Mouse (Mus musculus) neural tube, embryonic 11.5 days (tissue): ENCODE measurements at regions not wholly inside any gene's neighbourhood (a gene's known extent, or its start where the extent isn't known, plus 50 kb on each side); places are given as distances from the start of the nearest gene placed in this dataset.

Experiments
- ATAC-seq: fragments of 200-750 bp; cut with Nextera tagmentation; 2 replicates; pipeline ENCODE4 v1.8.0; 2017; ENCODE audit warnings: moderate number of reproducible peaks, mild to moderate bottlenecking, moderate TSS enrichment, moderate library complexity; ENCODE audit not compliant: insufficient read depth, low FRiP score, low TSS enrichment
- DNase-seq: peaks from one replicate; pipeline ENCODE4 v3.0.0-alpha.2; 2015; ENCODE audit warnings: low spot score
- H3K27ac ChIP-seq: fragments of 300-500 bp; sonication (generic); 2 replicates; pipeline ENCODE4 v1.5.1; 2014; ENCODE audit warnings: low read depth, mild to moderate bottlenecking, low read length
- H3K27me3 ChIP-seq: fragments of 300-500 bp; sonication (generic); 2 replicates; pipeline ENCODE4 v1.6.1; 2014; ENCODE audit warnings: mild to moderate bottlenecking, low read length, mixed read lengths; ENCODE audit not compliant: control insufficient read depth, insufficient read depth
- H3K36me3 ChIP-seq: fragments of 300-500 bp; sonication (generic); 2 replicates; pipeline ENCODE4 v1.6.1; 2014; ENCODE audit warnings: mild to moderate bottlenecking, low read length, moderate library complexity, mixed read lengths; ENCODE audit not compliant: control insufficient read depth, insufficient read depth
- H3K4me1 ChIP-seq: fragments of 300-500 bp; sonication (generic); 2 replicates; pipeline ENCODE4 v1.6.1; 2014; ENCODE audit warnings: low read length, mixed read lengths; ENCODE audit not compliant: control insufficient read depth, insufficient read depth
- H3K4me2 ChIP-seq: fragments of 300-500 bp; sonication (generic); 2 replicates; pipeline ENCODE4 v1.6.1; 2014; ENCODE audit warnings: low read depth, mild to moderate bottlenecking, moderate library complexity
- H3K4me3 ChIP-seq: fragments of 300-500 bp; sonication (generic); 2 replicates; pipeline ENCODE4 v1.5.1; 2014; ENCODE audit warnings: low read depth, low read length
- H3K9ac ChIP-seq: fragments of 300-500 bp; sonication (generic); 2 replicates; pipeline ENCODE4 v1.6.1; 2014; ENCODE audit warnings: mild to moderate bottlenecking, low read length
- H3K9me3 ChIP-seq: fragments of 300-500 bp; sonication (generic); 2 replicates; pipeline ENCODE4 v1.6.1; 2016; ENCODE audit warnings: low read length; ENCODE audit not compliant: control insufficient read depth
- WGBS: fragments of 180-500 bp; shearing (Covaris S2); extraction: QIAGEN DNeasy Blood & Tissue Kit; methylation state at CpG from one replicate; pipeline ENCODE4 v1.1.7; 2014; 5-methylcytosine and 5-hydroxymethylcytosine counted together

- Histone ChIP-seq H3K27ac (no peak overlapping the region), H3K36me3 (no peaks in the 10 kb centered on the region), H3K9ac (no peak overlapping the region), H3K4me2 (no peak overlapping the region), H3K4me1 (no peaks in the 10 kb centered on the region), H3K9me3 (no peaks in the 10 kb centered on the region), H3K4me3 (no peak overlapping the region), H3K27me3 (no peaks in the 10 kb centered on the region)
- ATAC-seq (no peak), DNase-seq (no peak)
- WGBS: 88% methylated on average over 4 of the region's 4 CpGs
These were observed 99.4 kb upstream of the Otud4 start for GRCm38 (mm10) chr8:79540053-79540452.

- Histone ChIP-seq H3K27ac (no peak overlapping the region), H3K4me1 (no peaks in the 10 kb centered on the region), H3K4me3 (no peak overlapping the region), H3K27me3 (no peaks in the 10 kb centered on the region), H3K9ac (no peak overlapping the region), H3K9me3 (no peaks in the 10 kb centered on the region), H3K4me2 (no peak overlapping the region), H3K36me3 (no peaks in the 10 kb centered on the region)
- 77% methylated on average over 12 of the region's 12 CpGs for WGBS
- ATAC-seq (no peak), DNase-seq (no peak)
These were observed 105.0 kb upstream of the Otud4 start for GRCm38 (mm10) chr8:79534271-79534889.

- ATAC-seq: no peak
- Histone ChIP-seq H3K4me3 (no peak overlapping the region), H3K27ac (no peak overlapping the region), H3K9me3 (no peaks in the 10 kb centered on the region), H3K9ac (no peak overlapping the region), H3K36me3 (no peaks in the 10 kb centered on the region), H3K27me3 (no peaks in the 10 kb centered on the region), H3K4me1 (no peaks in the 10 kb centered on the region), H3K4me2 (no peak overlapping the region)
- WGBS: 33% methylated on average over 4 of the region's 4 CpGs
- no peak for DNase-seq
These were observed 109.9 kb upstream of the Otud4 start for GRCm38 (mm10) chr8:79529556-79529955.

- Histone ChIP-seq H3K27me3 (no peaks in the 10 kb centered on the region), H3K9ac (no peak overlapping the region), H3K36me3 (no peaks in the 10 kb centered on the region), H3K4me2 (no peak overlapping the region), H3K9me3 (no peaks in the 10 kb centered on the region), H3K27ac (no peak overlapping the region), H3K4me3 (no peak overlapping the region), H3K4me1 (no peaks in the 10 kb centered on the region)
- ATAC-seq (no peak), DNase-seq (no peak)
- WGBS: 60% methylated on average over 1 of the region's 1 CpGs
These were observed 117.4 kb upstream of the Otud4 start for GRCm38 (mm10) chr8:79522040-79522439.

- no peaks in the 10 kb centered on the region for H3K9me3 ChIP-seq
- H3K27me3 ChIP-seq: no peaks in the 10 kb centered on the region
- no peaks in the 10 kb centered on the region for H3K4me1 ChIP-seq
- no peak overlapping the region for H3K4me2 ChIP-seq
- no peaks in the 10 kb centered on the region for H3K36me3 ChIP-seq
- no peak overlapping the region for H3K4me3 ChIP-seq
- 75% methylated on average over 4 of the region's 4 CpGs for WGBS
- DNase-seq (no peak), ATAC-seq (no peak)
- H3K9ac ChIP-seq: no peak overlapping the region
- H3K27ac ChIP-seq: no peak overlapping the region
These were observed 119.6 kb upstream of the Smad1 start for GRCm38 (mm10) chr8:79518966-79519365.

GRCm38 (mm10) chr8:79515282-79515783, 116.0 kb upstream of the Smad1 start:
- no peak overlapping the region for H3K4me3 ChIP-seq
- ATAC-seq (no peak), DNase-seq (no peak)
- 86% methylated on average over 6 of the region's 6 CpGs for WGBS
- H3K4me2 ChIP-seq: no peak overlapping the region
- no peaks in the 10 kb centered on the region for H3K36me3 ChIP-seq
- no peaks in the 10 kb centered on the region for H3K9me3 ChIP-seq
- H3K9ac ChIP-seq: no peak overlapping the region
- H3K27ac ChIP-seq: no peak overlapping the region
- no peaks in the 10 kb centered on the region for H3K27me3 ChIP-seq
- H3K4me1 ChIP-seq: no peaks in the 10 kb centered on the region

GRCm38 (mm10) chr8:79514655-79515278, 115.4 kb upstream of the Smad1 start:
- no peak overlapping the region for H3K9ac ChIP-seq
- 72% methylated on average over 4 of the region's 4 CpGs for WGBS
- no peaks in the 10 kb centered on the region for H3K27me3 ChIP-seq
- H3K4me2 ChIP-seq: no peak overlapping the region
- H3K4me3 ChIP-seq: no peak overlapping the region
- no peaks in the 10 kb centered on the region for H3K4me1 ChIP-seq
- no peak for ATAC-seq
- H3K9me3 ChIP-seq: no peaks in the 10 kb centered on the region
- no peak overlapping the region for H3K27ac ChIP-seq
- DNase-seq: no peak
- no peaks in the 10 kb centered on the region for H3K36me3 ChIP-seq

GRCm38 (mm10) chr8:79508597-79508996, 109.3 kb upstream of the Smad1 start:
- Histone ChIP-seq H3K27me3 (no peaks in the 10 kb centered on the region), H3K4me2 (no peak overlapping the region), H3K4me3 (no peak overlapping the region), H3K36me3 (no peaks in the 10 kb centered on the region), H3K27ac (no peak overlapping the region), H3K9me3 (no peaks in the 10 kb centered on the region), H3K4me1 (no peaks in the 10 kb centered on the region), H3K9ac (no peak overlapping the region)
- no peak for ATAC-seq
- no peak for DNase-seq
- 95% methylated on average over 3 of the region's 3 CpGs for WGBS

- ATAC-seq: no peak
- Histone ChIP-seq H3K27ac (no peak overlapping the region), H3K9ac (no peak overlapping the region), H3K36me3 (no peaks in the 10 kb centered on the region), H3K4me3 (no peak overlapping the region), H3K4me2 (no peak overlapping the region), H3K4me1 (no peaks in the 10 kb centered on the region), H3K9me3 (no peaks in the 10 kb centered on the region), H3K27me3 (no peaks in the 10 kb centered on the region)
- whole genome bisulfite sequencing: 75% methylated on average over 5 of the region's 5 CpGs
- DNase-seq: no peak
These were observed 106.1 kb upstream of the Smad1 start for GRCm38 (mm10) chr8:79505381-79505780.
